Mouse (Mus musculus): ENCODE results near the gene Otop2. TPM values are rescaled to one million over a fixed set of nuclear protein-coding genes. Genes with fewer than 3 reads are reported as not detected.

Gene Otop2
- polyA plus RNA-seq, 1 experiment from 2014 or later, result not detected

GRCm38 (mm10) chr11:115314249-115314648 is 7.3 kb downstream of the Otop2 start:
- H3K4me3 ChIP-seq (ENCODE audit: low read length), result no peak overlapping the region
- WGBS, result 45% methylated on average over 2 of the region's 2 CpGs
- H3K27me3 ChIP-seq (ENCODE audit: insufficient read depth, low read length), result peaks cover 61% of the 10 kb centered on the region
- no peaks in the 10 kb centered on the region for H3K36me3 ChIP-seq (ENCODE audit: insufficient read depth, low read length)
- H3K4me1 ChIP-seq (ENCODE audit: insufficient read depth, low read length), result no peaks in the 10 kb centered on the region
- no peak overlapping the region for H3K4me2 ChIP-seq (replicated peaks; ENCODE audit: low read depth, low read length)
- no peak overlapping the region for H3K9ac ChIP-seq (replicated peaks; ENCODE audit: low read length)
- H3K27ac ChIP-seq (ENCODE audit: low read length), result no peak overlapping the region
- no peak for ATAC-seq (ENCODE audit: low FRiP score, low TSS enrichment)
- no peaks in the 10 kb centered on the region for H3K9me3 ChIP-seq (ENCODE audit: low read length)

GRCm38 (mm10) chr11:115317204-115317603 is 10.2 kb downstream of the Otop2 start:
- no peak overlapping the region for H3K27ac ChIP-seq (ENCODE audit: low read length)
- no peaks in the 10 kb centered on the region for H3K36me3 ChIP-seq (ENCODE audit: insufficient read depth, low read length)
- no peak overlapping the region for H3K9ac ChIP-seq (replicated peaks; ENCODE audit: low read length)
- no peak overlapping the region for H3K4me3 ChIP-seq (ENCODE audit: low read length)
- no peaks in the 10 kb centered on the region for H3K9me3 ChIP-seq (ENCODE audit: low read length)
- WGBS, result 67% methylated on average over 7 of the region's 7 CpGs
- peaks cover 90% of the 10 kb centered on the region for H3K27me3 ChIP-seq (ENCODE audit: insufficient read depth, low read length)
- ATAC-seq (ENCODE audit: low FRiP score, low TSS enrichment), result no peak
- no peak overlapping the region for H3K4me2 ChIP-seq (replicated peaks; ENCODE audit: low read depth, low read length)
- no peaks in the 10 kb centered on the region for H3K4me1 ChIP-seq (ENCODE audit: insufficient read depth, low read length)

- ATAC-seq (ENCODE audit: low FRiP score, low TSS enrichment), result no peak
- 3% methylated on average over 63 of the region's 63 CpGs for WGBS
- no peaks in the 10 kb centered on the region for H3K9me3 ChIP-seq (ENCODE audit: low read length)
- no peak overlapping the region for H3K4me3 ChIP-seq (ENCODE audit: low read length)
- no peak overlapping the region for H3K4me2 ChIP-seq (replicated peaks; ENCODE audit: low read depth, low read length)
- 0 out of 2 replicates have a peak, but pooled peaks cover 7% of the 10 kb centered on the region for H3K4me1 ChIP-seq (ENCODE audit: insufficient read depth, low read length)
- no peaks in the 10 kb centered on the region for H3K36me3 ChIP-seq (ENCODE audit: insufficient read depth, low read length)
- H3K9ac ChIP-seq (replicated peaks; ENCODE audit: low read length), result no peak overlapping the region
- no peak overlapping the region for H3K27ac ChIP-seq (ENCODE audit: low read length)
- peaks cover 94% of the 10 kb centered on the region for H3K27me3 ChIP-seq (ENCODE audit: insufficient read depth, low read length)
These were observed 11.5 kb downstream of the Otop2 start for GRCm38 (mm10) chr11:115318245-115319027.

- Histone ChIP-seq H3K27me3 (ENCODE audit: insufficient read depth, low read length) (peaks cover 99% of the 10 kb centered on the region), H3K4me1 (ENCODE audit: insufficient read depth, low read length) (0 out of 2 replicates have a peak, but pooled peaks cover 7% of the 10 kb centered on the region), H3K4me3 (ENCODE audit: low read length) (no peak overlapping the region), H3K9ac (replicated peaks; ENCODE audit: low read length) (no peak overlapping the region), H3K4me2 (replicated peaks; ENCODE audit: low read depth, low read length) (no peak overlapping the region), H3K36me3 (ENCODE audit: insufficient read depth, low read length) (no peaks in the 10 kb centered on the region), H3K9me3 (ENCODE audit: low read length) (no peaks in the 10 kb centered on the region), H3K27ac (ENCODE audit: low read length) (no peak overlapping the region)
- no peak for ATAC-seq (ENCODE audit: low FRiP score, low TSS enrichment)
- 9% methylated on average over 18 of the region's 18 CpGs for WGBS
These were observed 12.9 kb downstream of the Otop2 start for GRCm38 (mm10) chr11:115319704-115320383.

- no peak within 1 kb of the TSS for H3K4me2 ChIP-seq (replicated peaks; ENCODE audit: low read depth, low read length)
These were observed 15.1 kb downstream of the Otop2 start, which contains the start of gene Ush1g for GRCm38 (mm10) chr11:115321906-115322693. Ush1g (minus strand) TSS chr11:115322041.

GRCm38 (mm10) chr11:115323354-115323753 is 16.4 kb downstream of the Otop2 start:
- H3K4me3 ChIP-seq (ENCODE audit: low read length), result no peak overlapping the region
- WGBS, result 13% methylated on average over 32 of the region's 32 CpGs
- H3K9ac ChIP-seq (replicated peaks; ENCODE audit: low read length), result no peak overlapping the region
- no peaks in the 10 kb centered on the region for H3K9me3 ChIP-seq (ENCODE audit: low read length)
- H3K4me1 ChIP-seq (ENCODE audit: insufficient read depth, low read length), result 0 out of 2 replicates have a peak, but pooled peaks cover 7% of the 10 kb centered on the region
- no peak overlapping the region for H3K27ac ChIP-seq (ENCODE audit: low read length)
- no peak for ATAC-seq (ENCODE audit: low FRiP score, low TSS enrichment)
- H3K36me3 ChIP-seq (ENCODE audit: insufficient read depth, low read length), result no peaks in the 10 kb centered on the region
- no peak overlapping the region for H3K4me2 ChIP-seq (replicated peaks; ENCODE audit: low read depth, low read length)
- H3K27me3 ChIP-seq (ENCODE audit: insufficient read depth, low read length), result peaks cover 75% of the 10 kb centered on the region

More at GRCm38 (mm10) chr11:115321906-115322693, 15.1 kb downstream of the Otop2 start, which contains the start of gene Ush1g:
- Histone ChIP-seq H3K9ac (replicated peaks; ENCODE audit: low read length) (no peak within 1 kb of the TSS), H3K27me3 (ENCODE audit: insufficient read depth, low read length) (peaks cover 87% of the 10 kb centered on the region), H3K4me3 (ENCODE audit: low read length) (no peak within 1 kb of the TSS), H3K9me3 (ENCODE audit: low read length) (no peaks in the 10 kb centered on the region), H3K4me1 (ENCODE audit: insufficient read depth, low read length) (0 out of 2 replicates have a peak, but pooled peaks cover 7% of the 10 kb centered on the region), H3K36me3 (ENCODE audit: insufficient read depth, low read length) (no peaks in the 10 kb centered on the region), H3K27ac (ENCODE audit: low read length) (no peak within 1 kb of the TSS)
- 2% methylated on average over 35 of the region's 35 CpGs for WGBS
- 0 out of 2 replicates have a peak, but pooled peaks have one; percentile 36 for ATAC-seq (ENCODE audit: low FRiP score, low TSS enrichment)

- no peak for ATAC-seq (ENCODE audit: low FRiP score, low TSS enrichment)
- Histone ChIP-seq H3K9me3 (ENCODE audit: low read length) (no peaks in the 10 kb centered on the region), H3K4me1 (ENCODE audit: insufficient read depth, low read length) (0 out of 2 replicates have a peak, but pooled peaks cover 7% of the 10 kb centered on the region), H3K4me2 (replicated peaks; ENCODE audit: low read depth, low read length) (no peak overlapping the region), H3K27me3 (ENCODE audit: insufficient read depth, low read length) (peaks cover 50% of the 10 kb centered on the region), H3K36me3 (ENCODE audit: insufficient read depth, low read length) (no peaks in the 10 kb centered on the region), H3K4me3 (ENCODE audit: low read length) (no peak overlapping the region), H3K9ac (replicated peaks; ENCODE audit: low read length) (no peak overlapping the region), H3K27ac (ENCODE audit: low read length) (no peak overlapping the region)
- 47% methylated on average over 7 of the region's 7 CpGs for WGBS
These were observed 19.8 kb downstream of the Otop2 start for GRCm38 (mm10) chr11:115326730-115327129.

- WGBS, result 73% methylated on average over 15 of the region's 15 CpGs
- Histone ChIP-seq H3K27me3 (ENCODE audit: insufficient read depth, low read length) (peaks cover 48% of the 10 kb centered on the region), H3K27ac (ENCODE audit: low read length) (no peak overlapping the region)
These were observed 22.4 kb downstream of the Otop2 start for GRCm38 (mm10) chr11:115329339-115329738.

GRCm38 (mm10) chr11:115334531-115334930 is 27.6 kb downstream of the Otop2 start, which contains the start of gene Otop3:
Otop3 (plus strand) TSS chr11:115334731.
- peaks cover 66% of the 10 kb centered on the region for H3K27me3 ChIP-seq (ENCODE audit: insufficient read depth, low read length)
- no peak within 1 kb of the TSS; the same call in 1 of the 2 replicates for H3K4me2 ChIP-seq (replicated peaks; ENCODE audit: low read depth, low read length)
- H3K36me3 ChIP-seq (ENCODE audit: insufficient read depth, low read length), result no peaks in the 10 kb centered on the region
- H3K9ac ChIP-seq (replicated peaks; ENCODE audit: low read length), result no peak within 1 kb of the TSS
- H3K4me3 ChIP-seq (ENCODE audit: low read length), result no peak within 1 kb of the TSS
- H3K4me1 ChIP-seq (ENCODE audit: insufficient read depth, low read length), result no peaks in the 10 kb centered on the region
- 3% methylated on average over 28 of the region's 29 CpGs for WGBS
- no peak within 1 kb of the TSS for H3K27ac ChIP-seq (ENCODE audit: low read length)
- no peaks in the 10 kb centered on the region for H3K9me3 ChIP-seq (ENCODE audit: low read length)
- ATAC-seq (ENCODE audit: low FRiP score, low TSS enrichment), result no peak

More at GRCm38 (mm10) chr11:115329339-115329738, 22.4 kb downstream of the Otop2 start:
- no peak overlapping the region for H3K4me3 ChIP-seq (ENCODE audit: low read length)
- H3K9ac ChIP-seq (replicated peaks; ENCODE audit: low read length), result no peak overlapping the region
- no peaks in the 10 kb centered on the region for H3K4me1 ChIP-seq (ENCODE audit: insufficient read depth, low read length)
- no peak overlapping the region for H3K4me2 ChIP-seq (replicated peaks; ENCODE audit: low read depth, low read length)
- no peaks in the 10 kb centered on the region for H3K36me3 ChIP-seq (ENCODE audit: insufficient read depth, low read length)
- H3K9me3 ChIP-seq (ENCODE audit: low read length), result no peaks in the 10 kb centered on the region
- ATAC-seq (ENCODE audit: low FRiP score, low TSS enrichment), result no peak
